Mouse (Mus musculus): ENCODE measurements around the gene Tescl.

DNA sequence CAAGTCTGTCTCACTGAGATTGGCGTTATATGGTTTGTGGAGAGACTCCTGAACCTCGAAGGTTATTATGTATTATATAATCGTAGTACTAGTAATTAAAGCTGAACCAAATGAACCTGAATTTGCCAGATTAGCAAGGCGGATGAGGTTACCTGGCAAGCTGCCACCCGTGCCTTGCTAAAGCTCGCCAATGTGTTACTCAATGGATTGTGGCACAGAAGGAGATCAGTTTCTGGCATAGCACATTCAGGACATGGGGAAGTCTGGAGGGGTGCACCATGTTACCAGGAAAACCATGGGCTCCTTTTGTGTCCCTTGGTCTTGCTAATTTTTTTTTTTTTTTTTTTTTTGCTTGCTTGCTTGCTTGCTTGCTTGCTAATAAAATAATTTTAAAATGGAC lies 8.5 kb downstream of the Tescl start:
- TF ChIP-seq CTCF (conservative IDR thresholded peaks at IDR 0.05; ENCODE audit: insufficient read depth, insufficient read length, low read depth, low read length) = no peak
- TF ChIP-seq POLR2A (IDR thresholded peaks at IDR 0.05; ENCODE audit: low read depth, low read length) = no peak
